Mouse (Mus musculus) liver, embryonic 16.5 days (tissue): ENCODE results near the gene Grin1. TPM values are rescaled to one million over a fixed set of nuclear protein-coding genes. Genes with fewer than 3 reads are reported as not detected.
A peak's percentile ranks its signal among the peaks of the same experiment; 100 is the strongest.

Experiments
- ATAC-seq: fragments of 200-750 bp; cut with Nextera tagmentation; 2 replicates; pipeline ENCODE4 v1.8.0; 2017; ENCODE audit warnings: low read depth, mild to moderate bottlenecking, moderate number of reproducible peaks, moderate library complexity
- H3K27ac ChIP-seq: fragments of 300-500 bp; sonication (generic); 2 replicates; pipeline ENCODE4 v1.5.1; 2014; ENCODE audit warnings: mild to moderate bottlenecking, low read length
- H3K27me3 ChIP-seq: fragments of 300-500 bp; sonication (generic); 2 replicates; pipeline ENCODE4 v1.6.1; 2014; ENCODE audit warnings: low read depth, low read length, mixed read lengths; ENCODE audit not compliant: control insufficient read depth, insufficient read depth
- H3K36me3 ChIP-seq: fragments of 300-500 bp; sonication (generic); 2 replicates; pipeline ENCODE4 v1.6.1; 2014; ENCODE audit warnings: mild to moderate bottlenecking; ENCODE audit not compliant: control insufficient read depth, insufficient read depth
- H3K4me1 ChIP-seq: fragments of 300-500 bp; sonication (generic); 2 replicates; pipeline ENCODE4 v1.6.1; 2014; ENCODE audit warnings: low read depth, low read length, mixed read lengths; ENCODE audit not compliant: control insufficient read depth
- H3K4me2 ChIP-seq: fragments of 300-500 bp; sonication (generic); 2 replicates; pipeline ENCODE4 v1.6.1; 2014; ENCODE audit warnings: low read depth, low read length, mixed read lengths
- H3K4me3 ChIP-seq: fragments of 300-500 bp; sonication (generic); 2 replicates; pipeline ENCODE4 v1.5.1; 2014; ENCODE audit warnings: low read depth, mild to moderate bottlenecking, low read length
- H3K9ac ChIP-seq: fragments of 300-500 bp; sonication (generic); 2 replicates; pipeline ENCODE4 v1.6.1; 2014; ENCODE audit warnings: low read depth, low read length
- H3K9me3 ChIP-seq: fragments of 300-500 bp; sonication (generic); replicated peaks from 2 replicates; pipeline ENCODE4 v1.6.1; 2016; ENCODE audit warnings: low read length; ENCODE audit not compliant: control insufficient read depth
- WGBS: fragments of 180-500 bp; shearing (Covaris S2); extraction: QIAGEN DNeasy Blood & Tissue Kit; methylation state at CpG from one replicate; pipeline ENCODE4 v1.1.7; 2014; ENCODE audit not compliant: insufficient replicate concordance; 5-methylcytosine and 5-hydroxymethylcytosine counted together
- polyA plus RNA-seq: library from polyadenylated mRNA; unstranded; fragments of >200 nt; fragmentation: Nextera tagmentation; extraction: Ambion mirVana; gene quantifications from 2 replicates; pipeline ENCODE4 v1.2.1, GENCODE M21; 2015

Gene Grin1
- 0.02 TPM in 1 of 2 replicates, not detected in the other for polyA plus RNA-seq

DNA sequence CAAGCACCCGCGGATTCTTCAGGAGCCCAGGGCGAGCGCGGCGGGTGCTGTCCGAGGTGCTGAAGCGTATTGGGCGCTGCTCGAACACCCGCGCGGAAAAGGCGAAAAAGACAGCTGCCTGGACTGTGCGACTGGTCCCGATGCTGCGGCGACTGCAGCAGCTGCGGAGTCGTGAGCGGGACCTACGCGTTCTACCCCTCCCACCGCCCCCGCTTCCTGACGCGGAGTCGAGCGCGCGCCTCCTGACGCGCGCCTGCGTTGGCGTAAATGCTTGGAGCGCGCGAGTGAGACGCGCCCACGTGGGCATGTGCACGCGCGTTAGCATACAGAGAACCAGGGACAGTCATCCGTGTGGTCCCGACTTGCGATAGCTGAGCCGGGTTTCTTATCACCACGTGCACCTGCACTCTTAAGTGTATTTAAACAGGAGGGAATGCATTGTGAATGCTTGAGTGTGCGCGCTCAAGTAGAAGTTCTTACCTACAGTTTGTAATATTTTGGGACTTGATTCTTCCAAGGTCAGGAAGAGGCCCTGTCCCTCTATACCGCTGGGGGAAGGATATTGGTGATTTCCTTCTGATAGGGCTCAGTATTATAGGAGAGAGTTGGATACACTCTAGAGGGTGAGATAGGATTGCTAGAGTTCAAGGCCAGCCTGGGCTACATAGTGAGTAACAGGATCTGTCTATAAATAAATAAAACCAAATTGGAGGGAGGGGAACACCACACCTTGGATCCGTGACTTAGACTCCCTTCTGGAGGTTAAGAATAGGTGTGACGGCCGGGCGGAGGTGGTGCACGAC lies at the start of gene Grin1:
TSS of gene Grin1 (minus strand) at position 217 of the 803 bp plus-strand sequence.
- Histone ChIP-seq H3K27me3 (peaks cover 30% of the 10 kb centered on the region), H3K4me1 (no peaks in the 10 kb centered on the region), H3K36me3 (no peaks in the 10 kb centered on the region), H3K4me2 (peak within 1 kb of the TSS; percentile 23; the same call in 1 of the 2 replicates), H3K27ac (no peak within 1 kb of the TSS), H3K9me3 (no peaks in the 10 kb centered on the region), H3K9ac (no peak within 1 kb of the TSS), H3K4me3 (peak within 1 kb of the TSS; percentile 9; the same call in 1 of the 2 replicates)
- 9% methylated on average over 58 of the region's 58 CpGs for WGBS
- no peak for ATAC-seq

DNA sequence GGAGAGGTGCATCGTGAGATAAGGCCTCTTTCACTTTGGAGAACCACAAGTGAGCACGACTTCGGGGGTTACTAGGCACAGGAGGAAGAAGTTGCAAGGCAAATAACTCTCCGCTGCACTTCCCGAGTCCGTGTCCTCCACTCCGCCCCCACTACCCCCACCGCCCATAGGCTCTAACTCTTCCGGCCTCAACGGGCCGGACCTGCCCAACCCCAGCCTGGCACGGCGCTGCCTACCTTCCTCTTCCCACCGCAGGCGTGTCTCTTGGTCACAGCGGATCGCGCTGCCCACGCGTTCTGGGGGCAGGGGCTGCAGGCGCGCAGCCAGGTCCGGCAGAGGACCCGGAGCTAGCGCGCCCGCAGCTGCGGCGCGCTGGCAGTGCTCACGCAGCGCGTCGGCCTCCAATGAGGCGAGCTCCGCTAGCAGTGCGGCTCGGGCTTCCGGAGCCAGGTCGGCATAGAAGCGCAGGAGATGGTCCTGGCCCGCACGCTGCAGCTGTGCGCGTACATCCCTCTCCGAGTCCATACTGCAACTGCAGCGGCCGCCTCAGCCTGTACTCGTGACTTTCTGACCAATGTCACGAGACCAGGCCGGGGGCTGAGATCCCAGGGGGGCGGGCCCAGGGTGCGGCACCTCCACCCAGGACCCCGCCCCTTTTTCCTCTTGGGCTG lies 46.2 kb upstream of the Grin1 start, which contains the start of gene Uap1l1:
TSS of gene Uap1l1 (minus strand) at position 592 of the 671 bp plus-strand sequence.
- ATAC-seq = peak; percentile 70
- Histone ChIP-seq H3K9me3 (no peaks in the 10 kb centered on the region), H3K36me3 (no peaks in the 10 kb centered on the region), H3K9ac (peak within 1 kb of the TSS; percentile 66), H3K4me2 (peak within 1 kb of the TSS; percentile 91), H3K27me3 (peaks cover 14% of the 10 kb centered on the region), H3K4me1 (peaks cover 12% of the 10 kb centered on the region), H3K27ac (0 out of 2 replicates have a peak within 1 kb of the TSS, but pooled peaks have one; percentile 43), H3K4me3 (peak within 1 kb of the TSS; percentile 68)
- under 1% methylated on average over 50 of the region's 54 CpGs for WGBS

DNA sequence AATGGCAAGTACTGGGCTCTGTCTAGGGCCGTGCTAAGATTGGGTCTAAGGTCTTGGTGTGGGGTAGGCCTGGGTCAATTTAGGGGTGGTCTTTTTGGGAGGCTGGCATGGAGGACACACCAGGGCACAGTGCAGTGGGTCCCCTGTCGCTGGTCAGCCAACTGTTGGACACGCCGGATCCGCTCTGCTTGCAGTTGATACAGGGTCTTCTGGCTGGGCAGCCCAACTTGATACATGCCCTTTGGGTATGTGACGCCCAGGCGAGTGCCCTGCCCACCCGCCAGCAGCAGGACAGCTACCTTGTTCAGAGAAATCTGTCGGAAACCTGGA lies 45.7 kb upstream of the Grin1 start:
- Histone ChIP-seq H3K36me3 (no peaks in the 10 kb centered on the region), H3K4me2 (peak overlapping the region; percentile 91), H3K27ac (no peak overlapping the region), H3K27me3 (peaks cover 14% of the 10 kb centered on the region), H3K4me3 (peak overlapping the region; percentile 68), H3K9me3 (no peaks in the 10 kb centered on the region), H3K4me1 (peaks cover 7% of the 10 kb centered on the region), H3K9ac (peak overlapping the region; percentile 66; the same call in 1 of the 2 replicates)
- WGBS = 30% methylated on average over 9 of the region's 9 CpGs
- ATAC-seq = 0 out of 2 replicates have a peak, but pooled peaks have one; percentile 3

DNA sequence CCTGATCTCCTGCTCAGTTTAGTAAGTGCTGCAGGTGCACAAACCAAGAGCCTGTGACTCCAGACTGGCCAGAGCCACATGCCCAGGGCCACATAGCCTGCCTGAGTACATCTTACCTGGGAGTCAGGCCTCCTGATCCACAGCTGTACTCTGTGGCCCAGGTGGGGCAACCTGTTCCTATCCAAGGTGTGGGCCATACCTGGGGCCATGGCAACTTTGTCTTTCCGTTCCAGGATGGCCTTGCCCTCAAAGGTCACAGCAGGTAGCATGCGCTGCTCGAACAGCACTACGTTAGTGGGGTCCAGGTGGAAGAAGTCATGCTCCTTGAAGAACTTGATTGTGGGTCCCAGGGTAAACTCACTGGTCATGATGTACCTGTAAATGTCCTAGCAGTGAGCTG lies 45.3 kb upstream of the Grin1 start:
- peak overlapping the region; percentile 68 for H3K4me3 ChIP-seq
- peaks cover 6% of the 10 kb centered on the region for H3K4me1 ChIP-seq
- no peak overlapping the region for H3K27ac ChIP-seq
- H3K27me3 ChIP-seq = peaks cover 14% of the 10 kb centered on the region
- 88% methylated on average over 4 of the region's 4 CpGs for WGBS
- H3K9me3 ChIP-seq = no peaks in the 10 kb centered on the region
- H3K36me3 ChIP-seq = no peaks in the 10 kb centered on the region
- no peak overlapping the region; the same call in 1 of the 2 replicates for H3K9ac ChIP-seq
- ATAC-seq = no peak
- H3K4me2 ChIP-seq = peak overlapping the region; percentile 91; the same call in 1 of the 2 replicates

DNA sequence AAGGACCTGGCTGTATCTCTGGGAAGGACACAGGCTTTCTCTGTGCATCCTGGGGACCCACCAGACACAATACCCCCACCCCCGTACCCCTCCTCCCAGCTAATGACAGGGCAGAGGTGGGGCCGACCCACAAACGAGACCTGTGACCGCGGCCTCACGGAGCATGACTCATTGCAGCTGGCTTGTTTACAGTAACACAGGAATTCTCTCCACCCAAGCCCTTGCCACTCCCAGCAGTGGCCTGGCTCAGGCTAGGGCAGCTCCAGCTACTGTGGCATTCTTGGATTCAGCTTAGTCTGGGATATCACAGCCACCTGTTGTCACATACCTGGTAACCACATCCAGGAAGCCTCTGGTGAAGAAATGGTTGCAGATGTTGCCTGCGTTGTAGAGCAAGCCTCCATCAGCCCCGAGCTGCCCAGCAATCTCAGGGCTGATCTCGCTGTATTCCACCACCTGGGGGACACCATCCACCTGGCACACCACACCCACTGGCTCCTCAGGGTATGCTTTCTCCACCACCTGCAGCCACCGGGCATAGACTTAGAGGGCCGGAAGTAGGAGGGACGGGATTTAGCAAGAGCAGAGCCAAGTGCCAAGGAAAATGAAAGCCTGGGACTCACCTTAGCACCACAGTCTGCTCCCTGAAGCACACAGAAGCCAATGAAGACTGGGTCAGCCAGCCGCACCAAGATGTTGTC lies 44.6 kb upstream of the Grin1 start:
- no peak overlapping the region for H3K27ac ChIP-seq
- 58% methylated on average over 13 of the region's 13 CpGs for WGBS
- ATAC-seq = 0 out of 2 replicates have a peak, but pooled peaks have one; percentile 28
- H3K9ac ChIP-seq = no peak overlapping the region
- H3K4me2 ChIP-seq = no peak overlapping the region
- H3K27me3 ChIP-seq = peaks cover 14% of the 10 kb centered on the region
- no peaks in the 10 kb centered on the region for H3K36me3 ChIP-seq
- H3K4me1 ChIP-seq = peaks cover 6% of the 10 kb centered on the region
- H3K4me3 ChIP-seq = no peak overlapping the region
- H3K9me3 ChIP-seq = no peaks in the 10 kb centered on the region

- ATAC-seq = no peak
- Histone ChIP-seq H3K9ac (no peak overlapping the region), H3K27me3 (peaks cover 8% of the 10 kb centered on the region), H3K4me2 (no peak overlapping the region), H3K27ac (no peak overlapping the region), H3K36me3 (no peaks in the 10 kb centered on the region), H3K9me3 (no peaks in the 10 kb centered on the region), H3K4me1 (peaks cover 19% of the 10 kb centered on the region), H3K4me3 (no peak overlapping the region)
- 58% methylated on average over 4 of the region's 4 CpGs for WGBS
These were observed 40.9 kb upstream of the Grin1 start for GRCm38 (mm10) chr2:25359848-25360247.

GRCm38 (mm10) chr2:25356208-25357079 lies 37.5 kb upstream of the Grin1 start, which contains the start of gene Dpp7:
Gene Dpp7, minus strand, starts transcription at chr2:25356359.
- H3K27ac ChIP-seq = no peak within 1 kb of the TSS
- H3K4me1 ChIP-seq = peaks cover 19% of the 10 kb centered on the region
- peak within 1 kb of the TSS; percentile 65 for H3K4me3 ChIP-seq
- ATAC-seq = peak; percentile 74
- no peaks in the 10 kb centered on the region for H3K27me3 ChIP-seq
- H3K4me2 ChIP-seq = peak within 1 kb of the TSS; percentile 82
- WGBS = 4% methylated on average over 13 of the region's 13 CpGs
- H3K9ac ChIP-seq = peak within 1 kb of the TSS; percentile 64
- H3K36me3 ChIP-seq = peaks cover 3% of the 10 kb centered on the region; the same call in 1 of the 2 replicates
- H3K9me3 ChIP-seq = no peaks in the 10 kb centered on the region
